Mouse (Mus musculus) liver, embryonic 14 days (tissue): Measurements from ENCODE around the gene Slc29a4. TPM values are rescaled to one million over a fixed set of nuclear protein-coding genes. Genes with fewer than 3 reads are reported as not detected.

Experiments
- polyA plus RNA-seq: library from polyadenylated mRNA; depleted of rRNA; stranded (reverse); fragments of >200 nt; gene quantifications from 2 replicates; pipeline ENCODE4 v1.2.3, GENCODE M21; 2012; rRNA removed

The Slc29a4 gene
- polyA plus RNA-seq: 0.06 and 0.11 TPM in 2 replicates

DNA sequence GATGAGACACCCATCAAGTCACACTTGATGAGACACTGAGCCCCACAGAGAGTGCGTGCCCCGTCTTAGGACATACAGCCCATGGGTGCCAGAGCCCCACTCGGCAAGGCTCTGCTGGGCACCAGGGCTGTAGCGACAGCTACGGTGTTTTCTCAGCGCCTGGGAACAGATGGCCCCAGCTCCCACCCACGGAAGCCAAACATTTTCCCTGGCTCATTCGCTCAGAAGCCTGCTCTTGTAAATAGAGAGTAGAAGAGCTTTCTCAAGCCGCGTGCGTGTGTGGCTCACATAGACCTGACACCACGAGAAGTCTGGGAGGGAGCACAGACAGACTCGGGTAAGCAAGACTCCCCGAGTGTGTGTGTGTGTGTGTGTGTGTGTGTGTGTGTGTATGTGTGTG, at the start of gene Slc29a4:
Gene Slc29a4, plus strand, starts transcription at position 265 of the 400 bp plus-strand sequence.

Other genes with a start within 250 kb of the Slc29a4 start
- gene Ap5z1, start 228.6 kb upstream of the Slc29a4 start, polyA plus RNA-seq: 3.9 and 5.6 TPM in 2 replicates
- gene Papolb, start 162.4 kb upstream of the Slc29a4 start, polyA plus RNA-seq: 0.01 TPM in 1 of 2 replicates, not detected in the other
- 0.05 and 0.08 TPM in 2 replicates for gene Radil, start 141.4 kb upstream of the Slc29a4 start, polyA plus RNA-seq
- 5.5 and 7.3 TPM in 2 replicates for gene Mmd2, start 83.7 kb upstream of the Slc29a4 start, polyA plus RNA-seq
- 18.4 and 21.9 TPM in 2 replicates for gene Wipi2, start 64.8 kb upstream of the Slc29a4 start, polyA plus RNA-seq
- 1.8 and 2.2 TPM in 2 replicates for gene Tnrc18, start 125.2 kb downstream of the Slc29a4 start, polyA plus RNA-seq
- 1.8 and 2.0 TPM in 2 replicates for gene Fbxl18, start 202.9 kb downstream of the Slc29a4 start, polyA plus RNA-seq
- gene Actb, start 214.2 kb downstream of the Slc29a4 start, polyA plus RNA-seq: 834 and 1,013 TPM in 2 replicates